In genomic region chr5:10674199-10674598, GRCm38 (mm10) we compare ENCODE assay signal across 13 mouse cellular contexts.
DNase-seq lines count a peak whose midpoint lies in the region; ATAC-seq and TF ChIP-seq lines count a peak whose summit lies in the region.
"Had no signal": no experiment of that assay in that cellular context is flagged by ENCODE, and none has a peak within 500 bp of the region (broad histone marks: within the 10 kb centered on the region; RNA-seq: fewer than 3 reads in every experiment).

No protein-coding gene starts in this region.

- no peaks in the 10 kb centered on the region for H3K9me3 ChIP-seq in forebrain, embryonic 14.5 days (replicated peaks; ENCODE audit: control insufficient read depth, low read length)
- no peaks in the 10 kb centered on the region for H3K9me3 ChIP-seq in forebrain, embryonic 15.5 days
- no peaks in the 10 kb centered on the region for H3K9me3 ChIP-seq in liver, postnatal 0 days (ENCODE audit: low read length)
- H3K9me3 ChIP-seq in CH12.LX (replicated peaks; ENCODE audit: low read length): peaks cover 3% of the 10 kb centered on the region
- H3K9me3 ChIP-seq: intestine, embryonic 15.5 days had no signal

- TF ChIP-seq RAD21 in CH12.LX (IDR thresholded peaks at IDR 0.05; ENCODE audit: low read depth, low read length): no peak; the same call in none of the 2 replicates

- dilution Hi-C loops in CH12.LX (cut with MboI; ENCODE audit: extremely low pct_ligation_motif_present, extremely low pct_unique_long_range_greater_than_20kb, low sequenced_read_pairs): no loop called here

- H3K4me2 ChIP-seq in forebrain, embryonic 14.5 days (ENCODE audit: low read length): no peak overlapping the region
- no peak overlapping the region for H3K4me2 ChIP-seq in forebrain, embryonic 15.5 days (replicated peaks)
- no peak overlapping the region for H3K4me2 ChIP-seq in liver, postnatal 0 days (ENCODE audit: low read depth, low read length)
- no peak overlapping the region for H3K4me2 ChIP-seq in CH12.LX (ENCODE audit: insufficient read depth, low read depth, poor library complexity, severe bottlenecking)
- H3K4me2 ChIP-seq: intestine, embryonic 15.5 days had no signal

- no peaks in the 10 kb centered on the region for H3K36me3 ChIP-seq in forebrain, embryonic 14.5 days (ENCODE audit: control insufficient read depth, insufficient read depth, low read length)
- no peaks in the 10 kb centered on the region for H3K36me3 ChIP-seq in forebrain, embryonic 15.5 days
- no peaks in the 10 kb centered on the region for H3K36me3 ChIP-seq in liver, postnatal 0 days (replicated peaks; ENCODE audit: insufficient read depth, low read length)
- no peaks in the 10 kb centered on the region for H3K36me3 ChIP-seq in CH12.LX (replicated peaks in 1 of 2; ENCODE audit: control insufficient read depth in 1 of 2, insufficient read depth in 1 of 2, low read length in 1 of 2)
- H3K36me3 ChIP-seq: intestine, embryonic 15.5 days had no signal

- WGBS in forebrain, embryonic 14.5 days: 32% methylated on average over 1 of the region's 1 CpGs
- WGBS in forebrain, embryonic 15.5 days: 21% methylated on average over 1 of the region's 1 CpGs
- WGBS in liver, postnatal 0 days (ENCODE audit: insufficient replicate concordance): 46% methylated on average over 1 of the region's 1 CpGs

- no peak for ATAC-seq in forebrain, embryonic 14.5 days
- no peak for ATAC-seq in forebrain, embryonic 15.5 days (replicated peaks)
- ATAC-seq in liver, postnatal 0 days: no peak
- ATAC-seq: intestine, embryonic 15.5 days had no signal

- TF ChIP-seq POLR2A in CH12.LX (IDR thresholded peaks at IDR 0.05; ENCODE audit: low read depth, low read length): no peak

- no peak for TF ChIP-seq EP300 in liver, postnatal 0 days (IDR thresholded peaks at IDR 0.05; ENCODE audit: low read depth)
- no peak for TF ChIP-seq EP300 in CH12.LX (IDR thresholded peaks at IDR 0.05; ENCODE audit: low read length)

- TF ChIP-seq CTCF in liver, postnatal 0 days (IDR thresholded peaks at IDR 0.05; ENCODE audit: low read depth): peak; percentile 26
- peak in 1 of 2 experiments; percentile 77; a peak in 2 of 4 replicates for TF ChIP-seq CTCF in CH12.LX (conservative IDR thresholded peaks at IDR 0.05 in 1 of 2, IDR thresholded peaks at IDR 0.05 in 1 of 2; ENCODE audit: low read depth in 2 of 2, low read length in 2 of 2)

- DNase-seq in forebrain, embryonic 14.5 days (ENCODE audit: low spot score): peak; percentile 37
- no peak for DNase-seq in liver, postnatal 0 days
- DNase-seq in liver (no peak), CH12.LX (ENCODE audit: extremely low read depth) (peak; percentile 21)
- DNase-seq in embryo, embryonic 11 days: peak; percentile 29
- no peak for DNase-seq in Muller cell, postnatal 12 days (ENCODE audit: inconsistent ontology term)
- no peak for DNase-seq in thymus, postnatal 10 days (ENCODE audit: low spot score in 2 of 2)
- DNase-seq: cerebellum, adult 9-11 months; gastrocnemius, postnatal 10 days; kidney, postnatal 4 days; lung, adult 2 months had no signal

- no peaks in the 10 kb centered on the region for H3K79me2 ChIP-seq in CH12.LX (replicated peaks; ENCODE audit: control insufficient read depth, extremely low read depth, insufficient read depth, poor library complexity, severe bottlenecking)

- no peak overlapping the region for H3K27ac ChIP-seq in forebrain, embryonic 14.5 days (ENCODE audit: low read depth, low read length)
- H3K27ac ChIP-seq in forebrain, embryonic 15.5 days (replicated peaks): no peak overlapping the region
- no peak overlapping the region for H3K27ac ChIP-seq in liver, postnatal 0 days (ENCODE audit: low read depth)
- H3K27ac ChIP-seq in CH12.LX (ENCODE audit: insufficient read depth, low read depth): no peak overlapping the region
- H3K27ac ChIP-seq: intestine, embryonic 15.5 days had no signal

- in situ Hi-C loops in CH12.LX (cut with MboI; ENCODE audit: low pct_ligation_motif_present, low pct_unique_long_range_greater_than_20kb, low sequenced_read_pairs): loop anchor here (25.0 kb wide), 1 partner anchor 1363 kb away; no protein-coding TSS in a partner anchor

- no peaks in the 10 kb centered on the region for H3K4me1 ChIP-seq in forebrain, embryonic 14.5 days (ENCODE audit: control insufficient read depth, insufficient read depth, low read length)
- H3K4me1 ChIP-seq in forebrain, embryonic 15.5 days: no peaks in the 10 kb centered on the region
- H3K4me1 ChIP-seq in liver, postnatal 0 days (ENCODE audit: insufficient read depth): no peaks in the 10 kb centered on the region
- H3K4me1 ChIP-seq in CH12.LX (ENCODE audit: control insufficient read depth in 1 of 2, insufficient read depth in 2 of 2): no peaks in the 10 kb centered on the region
- H3K4me1 ChIP-seq: intestine, embryonic 15.5 days had no signal

- no peak overlapping the region for H3K4me3 ChIP-seq in forebrain, embryonic 14.5 days (ENCODE audit: low read depth, low read length)
- no peak overlapping the region for H3K4me3 ChIP-seq in forebrain, embryonic 15.5 days
- no peak overlapping the region for H3K4me3 ChIP-seq in liver, postnatal 0 days (ENCODE audit: low read depth, low read length)
- no peak overlapping the region for H3K4me3 ChIP-seq in CH12.LX (replicated peaks in 1 of 3; ENCODE audit: low read depth in 2 of 3, low read length in 2 of 3, poor library complexity in 1 of 3)
- H3K4me3 ChIP-seq: intestine, embryonic 15.5 days had no signal

- no peaks in the 10 kb centered on the region for H3K27me3 ChIP-seq in forebrain, embryonic 14.5 days (replicated peaks; ENCODE audit: control insufficient read depth, insufficient read depth, low read length)
- H3K27me3 ChIP-seq in forebrain, embryonic 15.5 days: no peaks in the 10 kb centered on the region
- no peaks in the 10 kb centered on the region for H3K27me3 ChIP-seq in liver, postnatal 0 days (ENCODE audit: insufficient read depth, low read length)
- H3K27me3 ChIP-seq in CH12.LX (replicated peaks): no peaks in the 10 kb centered on the region
- H3K27me3 ChIP-seq: intestine, embryonic 15.5 days had no signal

- H3K9ac ChIP-seq in forebrain, embryonic 14.5 days (ENCODE audit: low read length): no peak overlapping the region
- H3K9ac ChIP-seq in forebrain, embryonic 15.5 days (replicated peaks): no peak overlapping the region
- H3K9ac ChIP-seq in liver, postnatal 0 days (replicated peaks): no peak overlapping the region
- H3K9ac ChIP-seq in CH12.LX (ENCODE audit: insufficient read depth, low read depth): no peak overlapping the region
- H3K9ac ChIP-seq: intestine, embryonic 15.5 days had no signal

TF ChIP-seq in CH12.LX, 34 proteins besides CTCF, POLR2A, EP300 and RAD21:
- peak; percentile 84 for TF ChIP-seq SMC3 (IDR thresholded peaks at IDR 0.05; ENCODE audit: low read depth, low read length)
- peak; percentile 87 for TF ChIP-seq ZC3H11A (IDR thresholded peaks at IDR 0.05; ENCODE audit: low read depth, low read length)
- no peak for TF ChIP-seq MYC (IDR thresholded peaks at IDR 0.05; ENCODE audit: low read depth, low read length)
- TF ChIP-seq UBTF (IDR thresholded peaks at IDR 0.05; ENCODE audit: low read depth, low read length): no peak

Comparison
In these comparisons a context has a peak if more than half of its experiments do, and no peak if none do; other contexts are left out.
1. DNase-seq: peak in forebrain, embryonic 14.5 days (single experiment), CH12.LX (single experiment) and embryo, embryonic 11 days (single experiment); none in liver, postnatal 0 days (single experiment), liver (single experiment), Muller cell, postnatal 12 days (single experiment) and thymus, postnatal 10 days (0 of 2).